Mouse (Mus musculus) stomach, postnatal 0 days (tissue): ENCODE results near the gene Hist1h2bb.

Source experiments
- CTCF ChIP-seq: IDR thresholded peaks from 2 replicates; pipeline ENCODE4 v1.5.1; 2016; ENCODE audit warnings: antibody characterized with exemption, low read depth, mild to moderate bottlenecking, moderate library complexity
- EP300 ChIP-seq: optimal IDR thresholded peaks from 2 replicates; pipeline ENCODE3; 2016; ENCODE audit warnings: antibody characterized with exemption

DNA sequence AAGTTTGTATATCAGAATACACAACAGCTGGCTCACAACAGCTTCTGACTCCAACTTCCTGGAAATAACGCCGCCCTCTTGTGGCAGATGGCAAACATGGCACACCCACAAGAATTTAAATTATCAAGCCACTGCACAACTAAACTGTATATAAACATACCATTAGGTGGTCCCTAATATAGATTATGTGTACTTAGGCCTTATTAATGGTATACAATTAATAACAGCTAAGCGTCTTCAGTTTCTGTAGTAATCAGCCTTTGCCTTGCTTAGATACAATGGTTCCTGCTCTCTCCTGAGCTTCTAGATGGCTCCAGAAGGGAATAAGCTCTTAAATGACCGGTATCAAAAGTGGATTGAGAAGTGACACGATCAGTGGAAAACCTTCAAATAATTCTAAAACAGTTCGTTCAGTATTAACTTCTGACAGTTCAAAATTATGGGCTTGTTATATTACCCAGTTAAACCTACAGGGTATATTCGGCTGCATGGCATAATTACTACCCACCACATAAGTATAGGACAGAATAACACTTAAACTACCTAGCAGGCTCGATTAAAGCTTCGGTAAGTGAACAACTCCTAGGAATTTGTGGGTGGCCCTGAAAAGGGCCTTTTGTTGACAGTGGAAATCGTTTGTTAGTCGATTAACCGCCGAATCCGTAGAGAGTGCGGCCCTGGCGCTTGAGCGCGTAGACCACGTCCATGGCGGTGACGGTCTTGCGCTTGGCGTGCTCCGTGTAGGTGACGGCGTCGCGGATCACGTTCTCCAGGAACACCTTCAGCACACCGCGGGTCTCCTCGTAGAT, 48.8 kb upstream of the Hist1h2bb start:
- TF ChIP-seq EP300 (no peak), CTCF (peak; percentile 88)
